Mouse (Mus musculus): Measurements from ENCODE around the gene Tex37.

- no peak for TF ChIP-seq POLR2A (IDR thresholded peaks at IDR 0.05; ENCODE audit: borderline replicate concordance, low read depth, low read length)
- TF ChIP-seq CTCF (IDR thresholded peaks at IDR 0.05; ENCODE audit: low read depth, low read length): no peak
These were observed 49.6 kb upstream of the Tex37 start for GRCm38 (mm10) chr6:70968291-70968690.

Data from bone marrow macrophage, adult 2 months (primary cell).